Mouse (Mus musculus): ENCODE measurements around the gene Cmc2. TPM values are rescaled to one million over a fixed set of nuclear protein-coding genes. Genes with fewer than 3 reads are reported as not detected.

Gene Cmc2
- total RNA-seq, 2 experiments from 2014 or later: 24.9 to 25.4 TPM

GRCm38 (mm10) chr8:116852042-116852441, 69.2 kb downstream of the Cmc2 start:
- DNase-seq (ENCODE audit: low spot score in 2 of 2): peak in 1 of 2 experiments; percentile 20

GRCm38 (mm10) chr8:116848042-116848441, 73.2 kb downstream of the Cmc2 start:
- DNase-seq (ENCODE audit: low spot score in 2 of 2): no peak

GRCm38 (mm10) chr8:116842678-116843077, 78.6 kb downstream of the Cmc2 start:
- no peak for DNase-seq (ENCODE audit: low spot score in 2 of 2)

Other genes with a start within 250 kb of the Cmc2 start
- 10 to 100 TPM; 10.9 to 12.1 TPM for gene Cdyl2, start 188.5 kb downstream of the Cmc2 start, total RNA-seq (2021)
- gene Cenpn, start 275 bp upstream of the Cmc2 start, total RNA-seq (2021): 1 to 10 TPM; 8.7 to 8.9 TPM
- gene Atmin, start 21.9 kb upstream of the Cmc2 start, total RNA-seq (2021): 10 to 100 TPM; 16.4 to 17.1 TPM
- gene 1700030J22Rik, start 57.5 kb upstream of the Cmc2 start, total RNA-seq (2021): under 1 TPM; 0.18 to 0.34 TPM
- gene Gcsh, start 72.1 kb upstream of the Cmc2 start, total RNA-seq (2021): 10 to 100 TPM; 40.1 to 41.6 TPM
- under 1 TPM in 1 of 2 experiments, not detected in 1; 0.08 TPM for gene Pkd1l2, start 161.0 kb upstream of the Cmc2 start, total RNA-seq (2021)
- gene Bco1, start 174.4 kb upstream of the Cmc2 start, total RNA-seq (2021): under 1 TPM; 0.20 to 0.41 TPM
- gene Gan, start 236.7 kb upstream of the Cmc2 start, total RNA-seq (2021): 1 to 10 TPM; 9.2 to 9.5 TPM

All from gastrocnemius, postnatal 4 days (tissue).